In the genomic region with DNA sequence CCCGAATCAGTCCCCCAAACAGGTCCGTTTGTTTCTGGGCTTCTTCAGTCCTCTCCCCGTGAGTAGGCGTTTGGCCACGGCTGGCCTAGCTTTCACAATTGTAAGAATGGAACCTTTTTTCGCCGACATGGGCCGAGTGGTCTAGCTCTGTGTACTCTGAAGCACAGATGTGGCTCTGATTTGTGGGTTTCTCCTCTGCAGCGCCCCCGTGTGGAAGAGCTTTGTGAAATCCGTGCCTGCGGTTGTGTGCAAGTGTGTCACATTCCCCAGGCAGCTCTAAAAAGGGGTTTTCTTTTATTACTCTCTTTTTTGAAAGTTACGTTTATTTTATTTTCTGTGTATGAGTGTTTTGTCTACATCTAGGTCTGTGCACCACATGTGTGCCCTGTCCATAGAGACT, we compare ENCODE assay signal across 9 mouse cellular contexts. TPM values are rescaled to one million over a fixed set of nuclear protein-coding genes. Genes with fewer than 3 reads are reported as not detected.
DNase-seq lines count a peak whose midpoint lies in the region; ATAC-seq and TF ChIP-seq lines count a peak whose summit lies in the region.
"Had no signal": no experiment of that assay in that cellular context is flagged by ENCODE, and none has a peak within 500 bp of the region (broad histone marks: within the 10 kb centered on the region; RNA-seq: fewer than 3 reads in every experiment).

No protein-coding gene starts in this region.

- no peak for TF ChIP-seq POLR2A in brain, embryonic 14.5 days (IDR thresholded peaks at IDR 0.05; ENCODE audit: borderline replicate concordance, extremely low read depth, insufficient read depth, insufficient read length, poor library complexity, severe bottlenecking)

- ATAC-seq in intestine, postnatal 0 days, result no peak
- no peak for ATAC-seq in intestine, embryonic 15.5 days

- H3K9ac ChIP-seq in intestine, postnatal 0 days (ENCODE audit: low read depth, low read length), result no peak overlapping the region
- no peak overlapping the region for H3K9ac ChIP-seq in intestine, embryonic 15.5 days

- intact Hi-C loops in gastrocnemius, postnatal 36 days (cut with DNase I), result no loop called here

- H3K4me1 ChIP-seq in intestine, postnatal 0 days (replicated peaks; ENCODE audit: control insufficient read depth, insufficient read depth, low read length), result no peaks in the 10 kb centered on the region; the same call in 1 of the 2 replicates
- peaks cover 14% of the 10 kb centered on the region; the same call in 1 of the 2 replicates for H3K4me1 ChIP-seq in intestine, embryonic 15.5 days (replicated peaks)

- no peak overlapping the region for H3K27ac ChIP-seq in intestine, postnatal 0 days (ENCODE audit: low read depth, low read length)
- no peak overlapping the region for H3K27ac ChIP-seq in intestine, embryonic 15.5 days

- DNase-seq in 3T3-L1 (ENCODE audit: low read depth, low spot score), result peak; percentile 62
- DNase-seq in CD4-positive, CD25-positive, alpha-beta regulatory T cell, adult 2 months (ENCODE audit: low read depth, low spot score), result peak; percentile 82
- DNase-seq in brain, embryonic 14.5 days (ENCODE audit: low read depth), result peak; percentile 67
- DNase-seq in layer of hippocampus, postnatal 14 days (ENCODE audit: low spot score in 2 of 2), result peak; percentile 70 to 78
- DNase-seq in right cerebral cortex, postnatal 25 days, result peak; percentile 59
- DNase-seq in gastrocnemius, postnatal 36 days, result no peak

- H3K4me2 ChIP-seq in intestine, postnatal 0 days (replicated peaks; ENCODE audit: low read depth), result no peak overlapping the region
- no peak overlapping the region for H3K4me2 ChIP-seq in intestine, embryonic 15.5 days (replicated peaks)

- peak; percentile 80 for TF ChIP-seq CTCF in intestine, postnatal 0 days (IDR thresholded peaks at IDR 0.05; ENCODE audit: low read depth)
- peak; percentile 75 for TF ChIP-seq CTCF in brain, embryonic 14.5 days (IDR thresholded peaks at IDR 0.05; ENCODE audit: borderline replicate concordance, extremely low read depth, insufficient read depth, insufficient read length)

- H3K4me3 ChIP-seq in intestine, postnatal 0 days (ENCODE audit: low read depth, low read length), result no peak overlapping the region
- no peak overlapping the region for H3K4me3 ChIP-seq in intestine, embryonic 15.5 days (replicated peaks)
- H3K4me3 ChIP-seq: erythroblast, embryonic 14.5 days had no signal

- WGBS in intestine, postnatal 0 days, result 36% methylated on average over 13 of the region's 13 CpGs
- WGBS in intestine, embryonic 15.5 days, result 32% methylated on average over 13 of the region's 13 CpGs

- H3K27me3 ChIP-seq in intestine, postnatal 0 days (replicated peaks; ENCODE audit: control insufficient read depth, insufficient read depth, low read length), result peaks cover 15% of the 10 kb centered on the region; the same call in 1 of the 2 replicates
- peaks cover 23% of the 10 kb centered on the region for H3K27me3 ChIP-seq in intestine, embryonic 15.5 days (replicated peaks)

- no peaks in the 10 kb centered on the region for H3K36me3 ChIP-seq in intestine, postnatal 0 days (ENCODE audit: control insufficient read depth, insufficient read depth)
- no peaks in the 10 kb centered on the region for H3K36me3 ChIP-seq in intestine, embryonic 15.5 days

- no peaks in the 10 kb centered on the region for H3K9me3 ChIP-seq in intestine, postnatal 0 days (ENCODE audit: control insufficient read depth)
- H3K9me3 ChIP-seq in intestine, embryonic 15.5 days, result no peaks in the 10 kb centered on the region

RNA-seq across cellular contexts. Expression of gene Zfr2, which starts 7.9 kb away (rescaled TPM):
- polyA plus RNA-seq in intestine, postnatal 0 days (2015; fragmentation: Nextera tagmentation; extraction: Ambion mirVana), result 3.2 and 3.4 TPM in 2 replicates
- 7.9 and 9.2 TPM in 2 replicates for polyA plus RNA-seq in intestine, embryonic 15.5 days (2015; fragmentation: Nextera tagmentation; extraction: Ambion mirVana)
- 59.8 and 63.6 TPM in 2 replicates for polyA plus RNA-seq in brain, embryonic 14.5 days (2012; rRNA removed)
- 10 to 100 TPM; 58.8 to 63.0 TPM for total RNA-seq in layer of hippocampus, postnatal 14 days (2021)
- 1 to 10 TPM; 1.9 TPM for total RNA-seq in gastrocnemius, postnatal 36 days (2021)
- polyA plus RNA-seq: erythroblast, embryonic 14.5 days had no signal

RNA-seq across cellular contexts. Expression of gene Atcay, which starts 10.2 kb away (rescaled TPM):
- 0.90 and 1.1 TPM in 2 replicates for polyA plus RNA-seq in intestine, postnatal 0 days (2015; fragmentation: Nextera tagmentation; extraction: Ambion mirVana)
- polyA plus RNA-seq in intestine, embryonic 15.5 days (2015; fragmentation: Nextera tagmentation; extraction: Ambion mirVana), result 1.7 TPM in 2 replicates
- polyA plus RNA-seq in brain, embryonic 14.5 days (2012; rRNA removed), result 134 and 169 TPM in 2 replicates
- total RNA-seq in layer of hippocampus, postnatal 14 days (2021), result 100 to 1,000 TPM; 149 to 157 TPM
- total RNA-seq in gastrocnemius, postnatal 36 days (2021), result not detected
- polyA plus RNA-seq: erythroblast, embryonic 14.5 days had no signal

RNA-seq across cellular contexts. Expression of gene Matk, which starts 11.9 kb away (rescaled TPM):
- polyA plus RNA-seq in intestine, postnatal 0 days (2015; fragmentation: Nextera tagmentation; extraction: Ambion mirVana), result 0.66 and 1.2 TPM in 2 replicates
- 2.2 and 2.4 TPM in 2 replicates for polyA plus RNA-seq in intestine, embryonic 15.5 days (2015; fragmentation: Nextera tagmentation; extraction: Ambion mirVana)
- 30.6 and 31.9 TPM in 2 replicates for polyA plus RNA-seq in brain, embryonic 14.5 days (2012; rRNA removed)
- 100 to 1,000 TPM; 246 to 268 TPM for total RNA-seq in layer of hippocampus, postnatal 14 days (2021)
- total RNA-seq in gastrocnemius, postnatal 36 days (2021), result under 1 TPM in 1 of 2 experiments, not detected in 1; 0.22 TPM

RNA-seq across cellular contexts. Expression of gene Mrpl54, which starts 25.9 kb away (rescaled TPM):
- 268 and 287 TPM in 2 replicates for polyA plus RNA-seq in intestine, postnatal 0 days (2015; fragmentation: Nextera tagmentation; extraction: Ambion mirVana)
- polyA plus RNA-seq in intestine, embryonic 15.5 days (2015; fragmentation: Nextera tagmentation; extraction: Ambion mirVana), result 242 and 245 TPM in 2 replicates
- polyA plus RNA-seq in brain, embryonic 14.5 days (2012; rRNA removed), result 67.0 and 72.1 TPM in 2 replicates
- 10 to 100 TPM; 36.5 to 50.4 TPM for total RNA-seq in layer of hippocampus, postnatal 14 days (2021)
- total RNA-seq in gastrocnemius, postnatal 36 days (2021), result 10 to 100 TPM; 90.6 to 91.0 TPM

RNA-seq across cellular contexts. Expression of gene Apba3, which starts 25.9 kb away (rescaled TPM):
- 75.2 and 75.4 TPM in 2 replicates for polyA plus RNA-seq in intestine, postnatal 0 days (2015; fragmentation: Nextera tagmentation; extraction: Ambion mirVana)
- polyA plus RNA-seq in intestine, embryonic 15.5 days (2015; fragmentation: Nextera tagmentation; extraction: Ambion mirVana), result 55.1 and 69.2 TPM in 2 replicates
- 45.2 and 47.0 TPM in 2 replicates for polyA plus RNA-seq in brain, embryonic 14.5 days (2012; rRNA removed)
- total RNA-seq in layer of hippocampus, postnatal 14 days (2021), result 10 to 100 TPM; 39.9 to 41.8 TPM
- 100 to 1,000 TPM in 1 of 2 experiments, 10 to 100 TPM in 1; 98.5 to 102 TPM for total RNA-seq in gastrocnemius, postnatal 36 days (2021)

Comparison
In these comparisons a context has a peak if more than half of its experiments do, and no peak if none do; other contexts are left out.
1. DNase-seq: peak in 3T3-L1 (single experiment), CD4-positive, CD25-positive, alpha-beta regulatory T cell, adult 2 months (single experiment), brain, embryonic 14.5 days (single experiment), layer of hippocampus, postnatal 14 days (2 of 2) and right cerebral cortex, postnatal 25 days (single experiment); none in gastrocnemius, postnatal 36 days (0 of 2).
2. RNA of gene Atcay, which starts 10.2 kb away (polyA plus RNA-seq): 134 to 169 TPM in brain, embryonic 14.5 days; 1.7 TPM in intestine, embryonic 15.5 days and 0.90 to 1.1 TPM in intestine, postnatal 0 days; every median in the first group is over 10 times any median in the second.